Mouse (Mus musculus) layer of hippocampus, adult 2 months (tissue): ENCODE measurements at regions not wholly inside any gene's neighbourhood (a gene's known extent, or its start where the extent isn't known, plus 50 kb on each side); places are given as distances from the start of the nearest gene placed in this dataset.
"Not testable (repeated sequence)": the region's sequence is repeated elsewhere in the genome, so short reads cannot be mapped to it uniquely, and the experiment has no call there.

ENCODE experiments used
- DNase-seq, 2 experiments: peaks; one replicate each; pipeline ENCODE4 v3.0.0; 2022; ENCODE audit warnings: low spot score in 2 of 2
- H3K27ac ChIP-seq: fragments of 200-600 bp; 2 replicates; pipeline ENCODE4 v1.8.1; 2022
- H3K4me3 ChIP-seq: fragments of 200-600 bp; 2 replicates; pipeline ENCODE4 v1.8.1; 2022; ENCODE audit warnings: mild to moderate bottlenecking
- CTCF ChIP-seq: fragments of 200-600 bp; conservative IDR thresholded peaks from 2 replicates; pipeline ENCODE4 v1.8.1; 2022; ENCODE audit warnings: antibody characterized with exemption, mild to moderate bottlenecking, moderate library complexity

- DNase-seq = no peak
- Histone ChIP-seq H3K27ac (no peak overlapping the region), H3K4me3 (no peak overlapping the region)
- no peak for TF ChIP-seq CTCF
Observed at GRCm38 (mm10) chr7:111882991-111883390, 103.2 kb upstream of the Galnt18 start.

- Histone ChIP-seq H3K27ac (no peak overlapping the region), H3K4me3 (no peak overlapping the region)
- no peak for TF ChIP-seq CTCF
- no peak for DNase-seq
Observed at GRCm38 (mm10) chr7:111880067-111880675, 100.4 kb upstream of the Galnt18 start.

GRCm38 (mm10) chr7:111877591-111877990 is 97.8 kb upstream of the Galnt18 start:
- Histone ChIP-seq H3K27ac (no peak overlapping the region), H3K4me3 (no peak overlapping the region)
- no peak for DNase-seq
- no peak for TF ChIP-seq CTCF

GRCm38 (mm10) chr7:111875949-111876348 is 96.2 kb upstream of the Galnt18 start:
- no peak for DNase-seq

GRCm38 (mm10) chr7:111869337-111869736 is 89.6 kb upstream of the Galnt18 start:
- no peak overlapping the region for H3K4me3 ChIP-seq
- DNase-seq = no peak
- no peak for TF ChIP-seq CTCF
- peak overlapping the region; percentile 33; the same call in 1 of the 2 replicates for H3K27ac ChIP-seq

More at GRCm38 (mm10) chr7:111875949-111876348, 96.2 kb upstream of the Galnt18 start:
- Histone ChIP-seq H3K4me3 (no peak overlapping the region), H3K27ac (no peak overlapping the region)
- TF ChIP-seq CTCF = no peak

GRCm38 (mm10) chr7:111863035-111863434 is 83.3 kb upstream of the Galnt18 start:
- H3K27ac ChIP-seq = no peak overlapping the region
- no peak for DNase-seq

GRCm38 (mm10) chr7:111858291-111858690 is 78.5 kb upstream of the Galnt18 start:
- not testable (repeated sequence) for H3K4me3 ChIP-seq, H3K27ac ChIP-seq, DNase-seq
- peak; percentile 18; the same call in 1 of the 2 replicates for TF ChIP-seq CTCF

More at GRCm38 (mm10) chr7:111863035-111863434, 83.3 kb upstream of the Galnt18 start:
- no peak overlapping the region for H3K4me3 ChIP-seq
- no peak for TF ChIP-seq CTCF

- Histone ChIP-seq H3K4me3 (no peak overlapping the region), H3K27ac (no peak overlapping the region)
- no peak for DNase-seq
- no peak for TF ChIP-seq CTCF
Observed at GRCm38 (mm10) chr7:111856977-111857376, 77.2 kb upstream of the Galnt18 start.

GRCm38 (mm10) chr7:111855309-111855708 is 75.5 kb upstream of the Galnt18 start:
- no peak overlapping the region for H3K27ac ChIP-seq
- DNase-seq = no peak
- no peak for TF ChIP-seq CTCF
- H3K4me3 ChIP-seq = no peak overlapping the region

- H3K4me3 ChIP-seq = no peak overlapping the region
- no peak overlapping the region for H3K27ac ChIP-seq
- DNase-seq = no peak
- no peak for TF ChIP-seq CTCF
Observed at GRCm38 (mm10) chr7:111846417-111846816, 66.6 kb upstream of the Galnt18 start.

- Histone ChIP-seq H3K27ac (no peak overlapping the region), H3K4me3 (no peak overlapping the region)
- TF ChIP-seq CTCF = no peak
- no peak for DNase-seq
Observed at GRCm38 (mm10) chr7:111843715-111844114, 63.9 kb upstream of the Galnt18 start.

GRCm38 (mm10) chr7:111840826-111841225 is 61.0 kb upstream of the Galnt18 start:
- no peak for TF ChIP-seq CTCF
- Histone ChIP-seq H3K27ac (no peak overlapping the region), H3K4me3 (no peak overlapping the region)
- DNase-seq = no peak

GRCm38 (mm10) chr7:111838162-111838561 is 58.4 kb upstream of the Galnt18 start:
- DNase-seq = no peak
- no peak for TF ChIP-seq CTCF
- no peak overlapping the region for H3K27ac ChIP-seq
- H3K4me3 ChIP-seq = no peak overlapping the region

GRCm38 (mm10) chr7:111834356-111834755 is 54.6 kb upstream of the Galnt18 start:
- not testable (repeated sequence) for DNase-seq, H3K27ac ChIP-seq, H3K4me3 ChIP-seq
